Mouse (Mus musculus) neural tube, embryonic 15.5 days (tissue): ENCODE measurements around the gene Epb42. TPM values are rescaled to one million over a fixed set of nuclear protein-coding genes. Genes with fewer than 3 reads are reported as not detected.
A peak's percentile ranks its signal among the peaks of the same experiment; 100 is the strongest.
"Not testable (repeated sequence)": the region's sequence is repeated elsewhere in the genome, so short reads cannot be mapped to it uniquely, and the experiment has no call there.

Experiments
- ATAC-seq: fragments of 200-750 bp; cut with Nextera tagmentation; 2 replicates; pipeline ENCODE4 v1.8.0; 2017; ENCODE audit warnings: mild to moderate bottlenecking, moderate TSS enrichment, moderate library complexity; ENCODE audit not compliant: low FRiP score
- H3K27ac ChIP-seq: fragments of 300-500 bp; sonication (generic); replicated peaks from 2 replicates; pipeline ENCODE4 v1.5.1; 2015; ENCODE audit warnings: mild to moderate bottlenecking, inconsistent platforms
- H3K27me3 ChIP-seq: fragments of 300-500 bp; sonication (generic); replicated peaks from 2 replicates; pipeline ENCODE4 v1.6.1; 2015; ENCODE audit warnings: inconsistent platforms
- H3K36me3 ChIP-seq: fragments of 300-500 bp; sonication (generic); 2 replicates; pipeline ENCODE4 v1.6.1; 2015; ENCODE audit warnings: inconsistent platforms
- H3K4me1 ChIP-seq: fragments of 300-500 bp; sonication (generic); 2 replicates; pipeline ENCODE4 v1.6.1; 2015; ENCODE audit warnings: inconsistent platforms
- H3K4me2 ChIP-seq: fragments of 300-500 bp; sonication (generic); 2 replicates; pipeline ENCODE4 v1.6.1; 2015; ENCODE audit warnings: inconsistent platforms, mild to moderate bottlenecking, moderate library complexity
- H3K4me3 ChIP-seq: fragments of 300-500 bp; sonication (generic); replicated peaks from 2 replicates; pipeline ENCODE4 v1.5.1; 2015; ENCODE audit warnings: mild to moderate bottlenecking, inconsistent platforms
- H3K9ac ChIP-seq: fragments of 300-500 bp; sonication (generic); replicated peaks from 2 replicates; pipeline ENCODE4 v1.6.1; 2015; ENCODE audit warnings: mild to moderate bottlenecking, inconsistent platforms
- H3K9me3 ChIP-seq: fragments of 300-500 bp; sonication (generic); replicated peaks from 2 replicates; pipeline ENCODE4 v1.6.1; 2016; ENCODE audit warnings: inconsistent platforms
- WGBS: fragments of 180-500 bp; shearing (Covaris S2); methylation state at CpG from one replicate; pipeline ENCODE4 v1.1.7; 2015; ENCODE audit warnings: mixed read lengths; 5-methylcytosine and 5-hydroxymethylcytosine counted together
- polyA plus RNA-seq: library from polyadenylated mRNA; unstranded; fragments of >200 nt; fragmentation: Nextera tagmentation; extraction: Ambion mirVana; gene quantifications from 2 replicates; pipeline ENCODE4 v1.2.1, GENCODE M21; 2015

Gene Epb42
- polyA plus RNA-seq, 1 experiment from 2014 or later: 0.75 TPM

GRCm38 (mm10) chr2:121045653-121046052 lies 8.8 kb upstream of the Epb42 start:
- H3K4me1 ChIP-seq: no peaks in the 10 kb centered on the region
- no peaks in the 10 kb centered on the region for H3K36me3 ChIP-seq
- no peak for ATAC-seq
- WGBS: 81% methylated on average over 4 of the region's 4 CpGs
- no peaks in the 10 kb centered on the region for H3K9me3 ChIP-seq
- no peak overlapping the region for H3K27ac ChIP-seq
- no peaks in the 10 kb centered on the region for H3K27me3 ChIP-seq
- H3K4me2 ChIP-seq: no peak overlapping the region
- H3K9ac ChIP-seq: no peak overlapping the region
- H3K4me3 ChIP-seq: no peak overlapping the region

DNA sequence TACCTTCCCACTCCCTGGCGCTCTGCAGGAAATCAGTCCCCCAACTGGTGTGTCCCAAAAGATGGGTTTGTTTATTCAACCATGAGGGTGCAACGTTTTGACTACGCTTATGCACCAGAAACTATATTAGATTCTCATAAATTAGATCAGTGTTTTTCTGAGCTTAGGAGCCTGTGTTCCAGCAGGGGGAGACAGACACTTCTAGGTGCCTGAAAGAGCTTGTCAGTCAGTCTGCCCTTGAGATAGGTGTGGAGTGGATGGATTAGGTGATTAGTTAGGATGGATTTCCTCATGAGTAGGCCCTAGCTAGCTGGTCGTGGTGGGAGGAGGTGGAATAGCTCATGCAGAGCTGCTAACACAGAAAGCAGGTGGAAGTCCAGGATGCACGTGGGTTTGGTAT lies 4.2 kb upstream of the Epb42 start:
- H3K27ac ChIP-seq: no peak overlapping the region
- no peak for ATAC-seq
- no peak overlapping the region for H3K9ac ChIP-seq
- H3K27me3 ChIP-seq: no peaks in the 10 kb centered on the region
- no peak overlapping the region for H3K4me3 ChIP-seq
- H3K4me2 ChIP-seq: no peak overlapping the region
- WGBS: 45% methylated on average over 5 of the region's 5 CpGs
- H3K9me3 ChIP-seq: no peaks in the 10 kb centered on the region
- H3K36me3 ChIP-seq: no peaks in the 10 kb centered on the region
- H3K4me1 ChIP-seq: no peaks in the 10 kb centered on the region

DNA sequence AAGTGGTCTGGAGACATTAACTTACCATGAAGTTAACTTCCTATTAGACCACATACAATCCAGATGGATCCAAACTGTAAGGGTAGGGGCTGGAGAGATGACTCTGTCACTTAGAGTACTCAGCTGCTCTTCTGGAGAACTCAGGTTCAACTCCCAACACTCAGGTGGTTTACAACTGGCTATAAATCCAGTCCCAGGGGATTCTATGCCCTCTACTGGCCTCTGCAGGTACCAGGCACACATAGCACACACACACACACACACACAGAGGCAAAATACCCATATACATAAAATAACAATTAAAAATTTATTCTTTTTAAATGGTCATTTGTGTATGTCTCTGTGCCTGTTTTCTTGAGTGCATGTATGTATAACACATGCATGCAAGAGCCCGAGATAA lies 2.5 kb upstream of the Epb42 start:
- ATAC-seq: no peak
- WGBS: 89% methylated on average over 1 of the region's 1 CpGs
- H3K4me2 ChIP-seq: no peak overlapping the region

GRCm38 (mm10) chr2:121038851-121039250 lies 2.0 kb upstream of the Epb42 start:
- not testable (repeated sequence) for H3K27me3 ChIP-seq, H3K4me1 ChIP-seq, H3K4me2 ChIP-seq, ATAC-seq, H3K9me3 ChIP-seq, H3K4me3 ChIP-seq, H3K27ac ChIP-seq, H3K9ac ChIP-seq, H3K36me3 ChIP-seq
- 100% methylated on average over 1 of the region's 1 CpGs for WGBS

More for the DNA sequence above, 2.5 kb upstream of the Epb42 start:
- H3K4me1 ChIP-seq: no peaks in the 10 kb centered on the region
- H3K27me3 ChIP-seq: no peaks in the 10 kb centered on the region
- no peak overlapping the region for H3K4me3 ChIP-seq
- H3K27ac ChIP-seq: no peak overlapping the region
- no peaks in the 10 kb centered on the region for H3K9me3 ChIP-seq
- H3K9ac ChIP-seq: no peak overlapping the region
- no peaks in the 10 kb centered on the region for H3K36me3 ChIP-seq

- Histone ChIP-seq H3K4me2 (no peak overlapping the region), H3K36me3 (peaks cover 1% of the 10 kb centered on the region), H3K27ac (no peak overlapping the region), H3K4me1 (no peaks in the 10 kb centered on the region), H3K9ac (no peak overlapping the region), H3K27me3 (no peaks in the 10 kb centered on the region), H3K4me3 (no peak overlapping the region), H3K9me3 (no peaks in the 10 kb centered on the region)
- 67% methylated on average over 5 of the region's 5 CpGs for WGBS
- no peak for ATAC-seq
Measured at GRCm38 (mm10) chr2:121022918-121023317, 14.0 kb downstream of the Epb42 start.

GRCm38 (mm10) chr2:121017151-121017550 lies 19.7 kb downstream of the Epb42 start:
- WGBS: 98% methylated on average over 1 of the region's 1 CpGs
- Histone ChIP-seq H3K4me1 (no peaks in the 10 kb centered on the region), H3K4me3 (no peak overlapping the region), H3K9me3 (no peaks in the 10 kb centered on the region), H3K36me3 (peaks cover 45% of the 10 kb centered on the region), H3K4me2 (no peak overlapping the region), H3K9ac (no peak overlapping the region), H3K27ac (no peak overlapping the region), H3K27me3 (no peaks in the 10 kb centered on the region)
- no peak for ATAC-seq

GRCm38 (mm10) chr2:121016226-121016625 lies 20.6 kb downstream of the Epb42 start:
- Histone ChIP-seq H3K4me2 (no peak overlapping the region), H3K4me3 (no peak overlapping the region), H3K36me3 (peaks cover 54% of the 10 kb centered on the region), H3K27ac (no peak overlapping the region), H3K4me1 (no peaks in the 10 kb centered on the region), H3K9me3 (no peaks in the 10 kb centered on the region), H3K9ac (no peak overlapping the region), H3K27me3 (no peaks in the 10 kb centered on the region)
- ATAC-seq: no peak
- WGBS: 87% methylated on average over 9 of the region's 9 CpGs

DNA sequence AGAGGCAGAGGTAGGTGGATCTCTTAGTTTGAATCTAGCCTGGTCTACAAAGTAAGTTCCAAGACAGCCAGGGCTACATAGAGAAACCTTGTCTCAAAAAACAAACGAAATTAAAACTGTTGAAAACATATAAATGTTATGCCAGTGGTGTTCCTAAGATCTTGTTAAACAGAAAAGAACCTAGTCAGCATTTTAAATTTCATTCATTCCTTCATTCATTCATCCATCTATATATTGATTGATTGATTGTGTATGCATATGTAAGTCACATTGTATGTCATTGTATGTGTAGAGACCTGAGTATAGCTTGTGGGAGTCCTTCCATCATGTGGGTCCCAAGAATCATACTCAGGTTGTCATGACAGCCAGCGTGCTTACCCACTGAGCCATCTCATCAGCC lies 21.4 kb downstream of the Epb42 start:
- H3K36me3 ChIP-seq: peaks cover 58% of the 10 kb centered on the region
- no peaks in the 10 kb centered on the region for H3K9me3 ChIP-seq
- no peak overlapping the region for H3K4me3 ChIP-seq
- WGBS: 87% methylated on average over 2 of the region's 2 CpGs
- ATAC-seq: no peak
- H3K27me3 ChIP-seq: no peaks in the 10 kb centered on the region
- no peak overlapping the region for H3K27ac ChIP-seq
- H3K4me1 ChIP-seq: no peaks in the 10 kb centered on the region
- no peak overlapping the region for H3K4me2 ChIP-seq
- no peak overlapping the region for H3K9ac ChIP-seq

- H3K9me3 ChIP-seq: no peaks in the 10 kb centered on the region
- H3K4me3 ChIP-seq: no peak overlapping the region
- H3K27ac ChIP-seq: no peak overlapping the region
- no peaks in the 10 kb centered on the region for H3K27me3 ChIP-seq
- no peak overlapping the region for H3K9ac ChIP-seq
- H3K4me2 ChIP-seq: no peak overlapping the region
- peaks cover 15% of the 10 kb centered on the region for H3K4me1 ChIP-seq
- H3K36me3 ChIP-seq: peaks cover 54% of the 10 kb centered on the region
- ATAC-seq: no peak
- 91% methylated on average over 9 of the region's 9 CpGs for WGBS
Measured at GRCm38 (mm10) chr2:121012676-121013075, 24.2 kb downstream of the Epb42 start.

- ATAC-seq: no peak
- no peaks in the 10 kb centered on the region for H3K9me3 ChIP-seq
- no peak overlapping the region; the same call in 1 of the 2 replicates for H3K27ac ChIP-seq
- H3K4me1 ChIP-seq: peaks cover 16% of the 10 kb centered on the region
- WGBS: 34% methylated on average over 5 of the region's 5 CpGs
- peak overlapping the region; percentile 88 for H3K4me2 ChIP-seq
- H3K27me3 ChIP-seq: no peaks in the 10 kb centered on the region
- peak overlapping the region; percentile 93 for H3K4me3 ChIP-seq
- peak overlapping the region; percentile 75 for H3K9ac ChIP-seq
- peaks cover 33% of the 10 kb centered on the region for H3K36me3 ChIP-seq
Measured at GRCm38 (mm10) chr2:121009071-121009677, 27.7 kb downstream of the Epb42 start.

- WGBS: 2% methylated on average over 12 of the region's 12 CpGs
- peak overlapping the region; percentile 75 for H3K9ac ChIP-seq
- H3K4me3 ChIP-seq: peak overlapping the region; percentile 93
- ATAC-seq: no peak; the same call in 1 of the 2 replicates
- no peaks in the 10 kb centered on the region for H3K9me3 ChIP-seq
- H3K36me3 ChIP-seq: peaks cover 30% of the 10 kb centered on the region
- H3K4me2 ChIP-seq: peak overlapping the region; percentile 88
- H3K4me1 ChIP-seq: peaks cover 16% of the 10 kb centered on the region
- no peaks in the 10 kb centered on the region for H3K27me3 ChIP-seq
- H3K27ac ChIP-seq: peak overlapping the region; percentile 74
Measured at GRCm38 (mm10) chr2:121008664-121009007, 28.2 kb downstream of the Epb42 start.

DNA sequence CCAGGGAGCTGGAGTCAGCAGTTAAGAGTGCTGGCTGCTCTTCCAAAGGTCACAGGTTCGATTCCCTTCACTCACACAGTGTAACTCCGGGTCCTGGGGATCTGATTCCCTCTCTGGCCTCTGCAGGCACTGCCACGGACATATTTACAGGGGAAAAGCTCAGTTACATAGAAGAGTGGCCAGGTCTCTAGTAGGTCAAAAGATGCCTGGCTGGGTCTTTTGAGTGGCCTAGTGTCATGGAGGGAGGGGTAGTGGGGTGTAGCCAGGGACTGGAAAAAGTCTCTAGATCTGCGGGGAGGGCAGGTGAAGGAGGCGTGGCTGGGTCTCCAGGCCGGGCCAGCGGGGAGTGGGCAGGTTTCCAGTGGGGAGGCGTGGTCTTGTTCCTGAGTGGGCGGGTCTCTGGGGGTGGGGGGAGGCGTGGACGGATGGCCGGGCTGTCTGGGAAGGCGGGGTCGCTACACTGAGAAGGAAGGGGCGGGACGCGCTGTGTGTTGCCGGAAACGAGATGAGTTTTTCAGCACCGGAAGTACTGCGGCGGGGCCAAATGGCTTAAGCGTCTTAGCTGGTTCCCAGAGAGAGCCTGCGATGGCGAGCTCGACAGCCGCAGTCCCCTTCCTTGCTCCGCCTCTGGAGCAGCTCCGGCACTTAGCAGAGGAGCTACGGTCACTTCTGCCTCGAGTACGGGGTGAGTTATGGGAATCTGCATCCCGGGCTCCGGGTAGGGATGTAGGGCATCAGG lies 28.8 kb downstream of the Epb42 start, which contains the start of gene Ccndbp1:
Gene Ccndbp1 (plus strand): TSS at position 479 of the 739 bp plus-strand sequence.
- 3% methylated on average over 34 of the region's 34 CpGs for WGBS
- peak; percentile 97 for ATAC-seq

More for the DNA sequence above, 28.8 kb downstream of the Epb42 start, which contains the start of gene Ccndbp1:
- peak within 1 kb of the TSS; percentile 74 for H3K27ac ChIP-seq
- H3K36me3 ChIP-seq: peaks cover 27% of the 10 kb centered on the region
- peak within 1 kb of the TSS; percentile 88 for H3K4me2 ChIP-seq
- H3K4me1 ChIP-seq: peaks cover 16% of the 10 kb centered on the region
- no peaks in the 10 kb centered on the region for H3K27me3 ChIP-seq
- no peaks in the 10 kb centered on the region for H3K9me3 ChIP-seq
- H3K4me3 ChIP-seq: peak within 1 kb of the TSS; percentile 93
- peak within 1 kb of the TSS; percentile 75 for H3K9ac ChIP-seq
